Comparison of ENCODE assay signal across 8 mouse cellular contexts in genomic region chr19:3707553-3707952, GRCm38 (mm10). TPM values are rescaled to one million over a fixed set of nuclear protein-coding genes. Genes with fewer than 3 reads are reported as not detected.
DNase-seq lines count a peak whose midpoint lies in the region; ATAC-seq and TF ChIP-seq lines count a peak whose summit lies in the region.

No protein-coding gene starts in this region.

- peaks cover 0 to 12% of the 10 kb centered on the region in 2 experiments; a peak in 2 of 4 replicates for H3K4me1 ChIP-seq in heart, embryonic 14.5 days (ENCODE audit: control insufficient read depth in 2 of 2, insufficient read depth in 2 of 2, low read length in 2 of 2)
- peaks cover 34% of the 10 kb centered on the region for H3K4me1 ChIP-seq in G1E (ENCODE audit: insufficient read depth, low read depth, low read length)
- H3K4me1 ChIP-seq in forebrain, embryonic 15.5 days = peaks cover 17% of the 10 kb centered on the region

- no peaks in the 10 kb centered on the region for H3K79me2 ChIP-seq in macrophage (ENCODE audit: inconsistent target)

- H3K9ac ChIP-seq in heart, embryonic 14.5 days (ENCODE audit: low read length) = peak overlapping the region; percentile 81
- H3K9ac ChIP-seq in forebrain, embryonic 15.5 days (replicated peaks) = peak overlapping the region; percentile 93

- TF ChIP-seq CTCF in G1E (IDR thresholded peaks at IDR 0.05; ENCODE audit: low read depth, low read length) = no peak

- DNase-seq in heart, postnatal 14 days = no peak
- DNase-seq in G1E (ENCODE audit: low spot score) = no peak
- DNase-seq in layer of hippocampus, adult 11-12 months (ENCODE audit: low spot score) = no peak
- DNase-seq in frontal cortex, postnatal 10 days (ENCODE audit: low spot score in 2 of 2) = no peak
- DNase-seq in layer of hippocampus, adult 8-10 months (ENCODE audit: low spot score in 2 of 2) = no peak

- H3K27ac ChIP-seq in heart, embryonic 14.5 days (replicated peaks in 1 of 2; ENCODE audit: control insufficient read depth in 1 of 2, insufficient read depth in 1 of 2, low read depth in 2 of 2, low read length in 2 of 2) = peak overlapping the region; percentile 9 to 76
- H3K27ac ChIP-seq in forebrain, embryonic 15.5 days (replicated peaks) = peak overlapping the region; percentile 92
- H3K27ac ChIP-seq in macrophage = peak overlapping the region; percentile 43

- no peak for ATAC-seq in heart, embryonic 14.5 days (ENCODE audit: insufficient number of reproducible peaks, insufficient read depth, low FRiP score, low read depth)
- ATAC-seq in G1E (ENCODE audit: extremely low read depth, insufficient number of reproducible peaks, low FRiP score, poor library complexity, severe bottlenecking) = no peak
- no peak for ATAC-seq in forebrain, embryonic 15.5 days (replicated peaks)

- 31% methylated on average over 10 of the region's 10 CpGs for WGBS in heart, embryonic 14.5 days
- WGBS in forebrain, embryonic 15.5 days = 33% methylated on average over 10 of the region's 10 CpGs
- 54% methylated on average over 10 of the region's 10 CpGs for WGBS in macrophage (ENCODE audit: missing documents)

- H3K4me2 ChIP-seq in heart, embryonic 14.5 days (ENCODE audit: low read length) = peak overlapping the region; percentile 88
- H3K4me2 ChIP-seq in forebrain, embryonic 15.5 days (replicated peaks) = peak overlapping the region; percentile 72

- peak overlapping the region; percentile 59 to 91 for H3K4me3 ChIP-seq in heart, embryonic 14.5 days (ENCODE audit: control insufficient read depth in 1 of 2, insufficient read depth in 1 of 2, low read depth in 1 of 2, low read length in 2 of 2)
- H3K4me3 ChIP-seq in G1E (ENCODE audit: low read depth, low read length) (peak overlapping the region; percentile 95), macrophage (ENCODE audit: inconsistent target) (peak overlapping the region; percentile 64)
- H3K4me3 ChIP-seq in forebrain, embryonic 15.5 days = peak overlapping the region; percentile 97

- no peaks in the 10 kb centered on the region for H3K27me3 ChIP-seq in heart, embryonic 14.5 days (ENCODE audit: control insufficient read depth, insufficient read depth, low read length)
- no peaks in the 10 kb centered on the region for H3K27me3 ChIP-seq in G1E (ENCODE audit: insufficient read depth, low read length)
- no peaks in the 10 kb centered on the region for H3K27me3 ChIP-seq in forebrain, embryonic 15.5 days

- intact Hi-C loops in heart, postnatal 14 days (cut with DNase I) = no loop called here

- no peaks in the 10 kb centered on the region for H3K36me3 ChIP-seq in heart, embryonic 14.5 days (ENCODE audit: control insufficient read depth, insufficient read depth, low read length)
- H3K36me3 ChIP-seq in G1E (replicated peaks) = peaks cover 20% of the 10 kb centered on the region
- no peaks in the 10 kb centered on the region for H3K36me3 ChIP-seq in forebrain, embryonic 15.5 days
- H3K36me3 ChIP-seq in macrophage (ENCODE audit: inconsistent target) = no peaks in the 10 kb centered on the region

- H3K9me3 ChIP-seq in heart, embryonic 14.5 days (ENCODE audit: control insufficient read depth, low read length) = no peaks in the 10 kb centered on the region
- no peaks in the 10 kb centered on the region for H3K9me3 ChIP-seq in G1E (replicated peaks)
- H3K9me3 ChIP-seq in forebrain, embryonic 15.5 days = no peaks in the 10 kb centered on the region

RNA-seq across cellular contexts. Expression of gene 1810055G02Rik, which starts 0.5 kb away (rescaled TPM):
- polyA plus RNA-seq in heart, embryonic 14.5 days (2014; fragmentation: Nextera tagmentation; extraction: Ambion mirVana) = 18.0 and 18.2 TPM in 2 replicates
- 1 to 10 TPM; 8.9 TPM for total RNA-seq in heart, postnatal 14 days (2021)
- 20.4 and 22.4 TPM in 2 replicates for total RNA-seq in G1E (2014; fragmentation: Nextera tagmentation)
- 5.6 and 7.3 TPM in 2 replicates for total RNA-seq in G1E (2017)
- polyA plus RNA-seq in G1E (2012) = 10.2 and 12.5 TPM in 2 replicates
- 31.3 and 35.1 TPM in 2 replicates for polyA plus RNA-seq in forebrain, embryonic 15.5 days (2015; fragmentation: Nextera tagmentation; extraction: Ambion mirVana)
- 10 to 100 TPM in 1 of 26 experiments, 1 to 10 TPM in 22, under 1 TPM in 3; 0.69 to 11.6 (median 2.2) TPM for total RNA-seq in macrophage (2018; cell fraction: chromatin; rRNA removed)
- 1 to 10 TPM; 2.7 to 6.0 (median 4.1) TPM for total RNA-seq in macrophage (2018; cell fraction: cytosol; rRNA removed)
- total RNA-seq in macrophage (2018; cell fraction: nucleus; rRNA removed) = 1 to 10 TPM in 25 of 26 experiments, under 1 TPM in 1; 0.78 to 7.0 (median 2.9) TPM
- 3.1 to 11.5 TPM (median 9.2 TPM) in 3 replicates for polyA plus RNA-seq in macrophage (2018)
- total RNA-seq in layer of hippocampus, adult 8-10 months (2022) = 10 to 100 TPM; 19.0 to 29.6 (median 24.1) TPM

RNA-seq across cellular contexts. Expression of gene Lrp5, which starts 21.2 kb away (rescaled TPM):
- polyA plus RNA-seq in heart, embryonic 14.5 days (2014; fragmentation: Nextera tagmentation; extraction: Ambion mirVana) = 4.1 and 5.0 TPM in 2 replicates
- 10 to 100 TPM; 47.8 to 52.8 TPM for total RNA-seq in heart, postnatal 14 days (2021)
- total RNA-seq in G1E (2014; fragmentation: Nextera tagmentation) (0.29 TPM in 1 of 2 replicates, not detected in the other), G1E (2017) (0.05 and 0.06 TPM in 2 replicates)
- polyA plus RNA-seq in G1E (2012) (0.01 and 0.05 TPM in 2 replicates), macrophage (2018) (17.5 to 23.7 TPM (median 23.5 TPM) in 3 replicates)
- polyA plus RNA-seq in forebrain, embryonic 15.5 days (2015; fragmentation: Nextera tagmentation; extraction: Ambion mirVana) = 2.3 TPM in 2 replicates
- 10 to 100 TPM in 22 of 26 experiments, 1 to 10 TPM in 4; 2.6 to 58.2 (median 31.2) TPM for total RNA-seq in macrophage (2018; cell fraction: chromatin; rRNA removed)
- total RNA-seq in macrophage (2018; cell fraction: cytosol; rRNA removed) = 10 to 100 TPM; 13.9 to 33.5 (median 24.3) TPM
- 10 to 100 TPM; 14.9 to 56.8 (median 34.7) TPM for total RNA-seq in macrophage (2018; cell fraction: nucleus; rRNA removed)
- total RNA-seq in layer of hippocampus, adult 8-10 months (2022) = 10 to 100 TPM in 2 of 4 experiments, 1 to 10 TPM in 2; 8.6 to 14.0 (median 10.9) TPM

RNA-seq across cellular contexts. Expression of gene Kmt5b, which starts 59.7 kb away (rescaled TPM):
- 25.6 and 27.3 TPM in 2 replicates for polyA plus RNA-seq in heart, embryonic 14.5 days (2014; fragmentation: Nextera tagmentation; extraction: Ambion mirVana)
- total RNA-seq in heart, postnatal 14 days (2021) = 10 to 100 TPM; 35.3 to 40.1 TPM
- total RNA-seq in G1E (2014; fragmentation: Nextera tagmentation) (26.0 and 32.4 TPM in 2 replicates), G1E (2017) (29.9 and 36.4 TPM in 2 replicates)
- polyA plus RNA-seq in G1E (2012) (5.3 and 6.4 TPM in 2 replicates), macrophage (2018) (16.2 to 28.8 TPM (median 20.6 TPM) in 3 replicates)
- 52.3 and 62.9 TPM in 2 replicates for polyA plus RNA-seq in forebrain, embryonic 15.5 days (2015; fragmentation: Nextera tagmentation; extraction: Ambion mirVana)
- 100 to 1,000 TPM in 24 of 26 experiments, 10 to 100 TPM in 2; 88.4 to 245 (median 174) TPM for total RNA-seq in macrophage (2018; cell fraction: chromatin; rRNA removed)
- total RNA-seq in macrophage (2018; cell fraction: cytosol; rRNA removed) = 10 to 100 TPM; 11.6 to 31.1 (median 23.0) TPM
- 100 to 1,000 TPM in 8 of 26 experiments, 10 to 100 TPM in 18; 51.8 to 141 (median 84.1) TPM for total RNA-seq in macrophage (2018; cell fraction: nucleus; rRNA removed)
- 10 to 100 TPM; 51.5 to 62.6 (median 60.4) TPM for total RNA-seq in layer of hippocampus, adult 8-10 months (2022)
